Mouse (Mus musculus) B cell, adult 2 months (primary cell): Measurements from ENCODE around the gene Myt1l.

Source experiments
- DNase-seq, 2 experiments: peaks; one replicate each; pipeline ENCODE4 v3.0.0; 2022

Gene Myt1l

DNA sequence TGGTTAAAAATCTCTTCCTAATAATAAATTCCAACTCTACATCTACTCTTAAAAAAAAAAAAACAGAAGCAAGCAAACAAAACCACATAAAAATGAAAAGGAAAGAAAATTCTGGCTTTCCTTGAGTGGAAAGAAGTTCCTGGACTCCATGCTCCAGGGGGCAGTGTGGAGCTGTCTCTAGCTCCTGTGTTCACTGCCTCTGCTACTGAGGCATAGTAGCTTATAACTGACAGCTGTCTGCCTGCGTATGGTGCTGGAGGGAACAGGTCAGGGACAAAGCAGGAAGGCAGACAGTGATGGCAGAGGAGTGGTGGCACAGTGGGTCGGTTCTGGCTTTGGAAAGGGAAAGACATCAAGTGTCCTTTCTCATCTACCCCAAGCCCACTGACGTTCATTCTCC is 398.7 kb downstream of the Myt1l start:
- no peak for DNase-seq

DNA sequence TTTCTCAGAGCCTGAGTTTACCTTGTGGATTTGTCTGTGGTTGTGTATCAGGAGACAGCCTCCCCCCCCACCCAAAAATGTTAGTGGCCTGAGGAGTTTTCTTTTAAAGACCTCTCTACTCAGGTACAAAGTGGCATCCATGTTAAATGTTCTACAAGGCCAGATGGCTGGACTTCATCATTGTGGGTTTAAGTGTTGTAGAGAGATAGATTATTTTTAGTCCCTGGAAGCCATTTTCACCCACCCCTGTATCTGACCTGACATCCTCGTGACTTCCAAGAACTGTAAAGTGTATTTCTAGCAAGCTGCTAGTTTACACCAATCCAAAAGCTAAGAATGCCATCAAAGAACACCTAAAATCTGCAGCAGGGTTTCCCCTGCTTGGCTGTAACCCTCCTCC is 402.4 kb downstream of the Myt1l start:
- no peak for DNase-seq

- no peak for DNase-seq
These were observed 404.8 kb downstream of the Myt1l start for GRCm38 (mm10) chr12:29932951-29933350.

- DNase-seq, result no peak
These were observed 405.3 kb downstream of the Myt1l start for GRCm38 (mm10) chr12:29933501-29933900.

- no peak for DNase-seq
These were observed 406.0 kb downstream of the Myt1l start for GRCm38 (mm10) chr12:29934120-29934581.

GRCm38 (mm10) chr12:29937308-29937707 is 409.1 kb downstream of the Myt1l start, which contains the start of gene Pxdn:
TSS of gene Pxdn (plus strand) at chr12:29937608.
- DNase-seq, result no peak

- no peak for DNase-seq
These were observed 409.7 kb downstream of the Myt1l start for GRCm38 (mm10) chr12:29937851-29938375.

DNA sequence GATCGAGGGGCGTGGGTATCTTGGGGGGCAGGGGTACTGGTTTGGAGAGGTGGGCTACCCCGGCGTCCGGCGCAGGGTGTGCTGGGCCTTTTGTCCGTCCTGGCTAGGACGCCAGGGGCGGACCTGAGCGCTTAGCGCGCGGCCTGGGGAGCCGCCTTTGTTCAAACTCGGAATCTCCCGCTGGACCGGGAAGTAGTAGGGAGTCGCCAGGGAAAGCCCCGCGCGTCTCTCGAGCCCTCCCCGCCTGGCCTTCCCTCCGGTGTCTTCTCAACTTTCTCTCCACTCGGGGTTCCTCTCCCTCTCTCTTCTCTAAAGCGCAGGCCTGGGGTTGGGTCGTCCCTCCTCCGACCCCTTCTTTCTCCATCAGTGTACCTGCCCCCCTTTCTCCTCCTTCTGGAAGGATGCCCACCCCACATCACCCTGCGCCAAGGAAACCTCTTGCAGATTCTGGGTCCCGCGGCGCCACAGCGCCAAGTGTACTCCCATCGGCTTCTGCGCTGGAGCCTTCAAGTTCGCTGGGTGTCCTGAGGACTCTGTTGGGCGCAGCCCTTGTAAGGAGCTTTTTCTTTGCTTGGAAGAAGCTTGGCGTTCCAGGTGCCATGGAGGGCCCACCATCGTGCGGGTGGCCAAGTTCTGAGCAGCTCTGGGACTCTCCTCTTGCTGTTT is 410.3 kb downstream of the Myt1l start:
- DNase-seq, result no peak

GRCm38 (mm10) chr12:29939261-29939671 is 411.1 kb downstream of the Myt1l start:
- DNase-seq, result no peak

- DNase-seq, result no peak
These were observed 414.3 kb downstream of the Myt1l start for GRCm38 (mm10) chr12:29942435-29942834.

- no peak for DNase-seq
These were observed 416.5 kb downstream of the Myt1l start for GRCm38 (mm10) chr12:29944650-29945049.

DNA sequence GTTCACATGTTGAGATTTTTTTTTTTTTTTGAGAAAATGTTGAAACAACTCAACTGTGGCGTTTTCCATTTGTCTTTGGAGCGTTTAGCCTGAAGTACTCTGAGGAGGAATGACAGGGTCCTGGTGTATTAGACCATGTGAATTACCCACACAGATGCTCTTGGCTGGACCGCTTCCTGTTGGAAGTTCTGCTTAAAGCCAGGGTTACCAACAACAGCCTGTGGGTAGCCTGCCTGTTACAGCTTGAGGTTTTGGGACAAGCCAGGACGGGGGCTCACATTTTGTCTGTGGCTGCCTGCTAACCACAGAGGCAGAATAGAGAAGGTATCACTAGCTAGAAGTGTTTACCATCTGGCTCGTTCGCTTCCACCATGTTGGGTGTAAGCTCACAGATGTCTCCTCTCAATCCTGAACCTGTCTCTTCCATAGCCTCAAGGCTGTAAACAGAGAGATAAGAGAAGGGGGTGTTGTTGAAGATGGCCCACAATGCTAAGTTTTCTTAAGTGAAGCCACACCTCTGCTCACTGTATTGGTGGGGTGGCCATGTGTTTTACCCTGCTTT is 417.1 kb downstream of the Myt1l start:
- DNase-seq, result no peak

- no peak for DNase-seq
These were observed 422.9 kb downstream of the Myt1l start for GRCm38 (mm10) chr12:29951043-29951442.

DNA sequence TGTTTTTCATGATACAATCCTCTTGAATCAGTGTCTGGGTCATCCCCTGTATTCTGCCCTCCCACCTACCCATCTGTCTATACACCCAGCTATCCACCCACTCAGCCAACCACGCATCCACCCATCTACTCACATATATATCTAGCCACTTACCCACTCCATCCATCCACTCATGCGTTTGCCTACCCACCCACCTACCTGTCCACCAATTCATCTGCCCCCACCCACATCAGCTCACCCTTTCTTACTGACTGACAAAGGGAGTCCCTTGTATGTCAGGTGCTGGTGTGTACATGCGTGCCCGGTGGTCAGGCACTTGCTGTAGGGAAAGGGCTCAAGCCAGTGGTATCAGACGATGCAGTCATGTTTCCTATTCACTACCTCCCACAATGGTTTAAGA is 423.3 kb downstream of the Myt1l start:
- DNase-seq, result no peak

DNA sequence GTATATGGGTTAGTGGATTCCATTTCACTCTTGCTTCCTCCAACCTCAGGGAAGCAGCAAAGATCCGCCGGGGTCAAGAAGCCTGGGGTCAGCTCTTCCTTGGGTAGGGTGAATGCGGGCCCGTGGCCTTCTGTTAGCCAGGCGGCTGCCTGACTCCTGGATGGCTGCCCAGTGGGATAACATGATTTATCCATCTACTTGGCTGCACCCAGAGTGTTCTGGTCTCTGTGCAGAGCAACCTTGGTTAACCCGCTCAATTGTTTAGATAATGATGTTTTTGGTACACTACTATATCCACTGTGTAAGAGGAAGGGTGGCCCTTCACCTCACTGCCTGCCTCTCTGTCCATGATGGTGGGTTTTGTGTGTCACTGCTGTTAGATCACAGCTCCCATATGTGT is 423.9 kb downstream of the Myt1l start:
- DNase-seq, result no peak

DNA sequence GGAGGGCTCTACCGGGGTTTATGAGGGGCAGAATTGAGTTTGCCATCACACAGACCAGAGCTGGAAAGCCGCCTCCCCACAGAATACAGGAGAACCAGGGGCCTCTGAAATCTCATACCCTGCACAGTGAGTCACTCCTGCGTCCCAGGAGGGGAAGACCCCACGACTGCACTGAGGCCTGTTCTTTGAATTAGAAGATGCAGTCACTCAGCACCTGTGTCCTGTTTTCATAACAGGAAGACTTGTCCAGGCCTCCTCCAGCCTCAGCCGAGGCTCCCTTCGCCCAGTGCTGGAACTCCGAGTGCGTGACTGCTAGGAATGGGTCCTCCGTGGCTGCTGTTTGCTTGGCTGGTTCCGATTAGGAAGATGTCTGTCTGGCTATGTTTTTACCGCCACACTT is 425.8 kb downstream of the Myt1l start:
- no peak for DNase-seq

- DNase-seq, result no peak
These were observed 426.3 kb downstream of the Myt1l start for GRCm38 (mm10) chr12:29954464-29954863.

DNA sequence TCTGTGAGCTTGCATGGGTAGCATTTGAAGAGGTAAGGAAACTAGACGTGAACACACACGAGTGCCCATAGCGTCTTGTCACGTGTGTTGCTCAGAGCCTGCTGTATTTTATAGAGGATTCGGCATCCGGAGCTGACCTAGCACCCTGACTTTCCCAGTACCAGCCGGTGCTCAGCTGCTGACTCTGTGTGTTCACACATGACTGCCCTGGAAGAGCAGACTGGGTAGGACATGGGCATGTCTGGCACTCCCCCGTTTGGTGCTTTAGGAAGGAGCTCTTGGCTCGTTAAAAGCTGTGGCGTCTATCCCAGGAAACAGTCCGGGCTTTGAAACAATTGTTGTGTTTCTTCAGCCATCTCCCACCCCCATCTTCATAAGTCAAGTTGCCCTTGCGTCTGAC is 428.8 kb downstream of the Myt1l start:
- no peak for DNase-seq

DNA sequence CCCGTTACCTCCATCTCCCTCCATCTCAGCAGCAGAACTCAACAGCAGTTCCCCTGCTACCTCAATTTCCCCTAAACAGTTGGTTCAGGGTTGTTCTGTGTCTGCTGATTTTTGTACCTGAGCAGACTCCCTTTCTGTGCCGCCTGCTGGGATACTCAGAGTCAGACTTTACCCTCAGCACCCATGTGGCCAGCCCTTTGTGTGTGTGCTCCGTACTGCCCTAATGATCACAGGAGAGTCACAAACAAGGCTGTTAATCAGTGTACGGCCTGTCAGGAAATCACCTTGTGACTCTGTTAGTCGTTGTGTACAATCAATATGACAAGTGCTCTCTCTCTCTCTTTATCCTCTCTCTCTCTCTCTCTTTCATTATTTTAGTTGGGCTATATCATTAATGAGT is 430.5 kb downstream of the Myt1l start:
- no peak for DNase-seq

GRCm38 (mm10) chr12:29961041-29961440 is 432.9 kb downstream of the Myt1l start:
- no peak for DNase-seq

DNA sequence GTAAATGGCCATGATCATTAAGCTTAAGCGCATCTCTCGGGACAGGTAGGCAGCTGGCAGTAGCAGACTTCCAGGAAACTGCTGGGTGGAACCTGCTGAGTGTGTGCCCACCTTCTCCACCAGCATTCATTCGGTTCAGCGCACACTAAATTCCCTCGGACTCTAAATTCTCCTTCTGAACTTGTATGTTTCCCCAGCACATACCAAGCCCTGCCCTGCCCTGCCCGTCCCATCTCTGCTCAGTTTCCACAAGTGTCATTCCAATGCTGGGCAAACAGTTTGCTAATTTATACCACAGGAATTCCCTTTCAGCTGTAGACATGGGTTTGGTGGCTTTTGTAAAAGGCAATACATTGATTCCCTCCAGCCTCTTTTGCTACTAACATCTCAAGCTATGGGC is 436.8 kb downstream of the Myt1l start:
- DNase-seq, result no peak

DNA sequence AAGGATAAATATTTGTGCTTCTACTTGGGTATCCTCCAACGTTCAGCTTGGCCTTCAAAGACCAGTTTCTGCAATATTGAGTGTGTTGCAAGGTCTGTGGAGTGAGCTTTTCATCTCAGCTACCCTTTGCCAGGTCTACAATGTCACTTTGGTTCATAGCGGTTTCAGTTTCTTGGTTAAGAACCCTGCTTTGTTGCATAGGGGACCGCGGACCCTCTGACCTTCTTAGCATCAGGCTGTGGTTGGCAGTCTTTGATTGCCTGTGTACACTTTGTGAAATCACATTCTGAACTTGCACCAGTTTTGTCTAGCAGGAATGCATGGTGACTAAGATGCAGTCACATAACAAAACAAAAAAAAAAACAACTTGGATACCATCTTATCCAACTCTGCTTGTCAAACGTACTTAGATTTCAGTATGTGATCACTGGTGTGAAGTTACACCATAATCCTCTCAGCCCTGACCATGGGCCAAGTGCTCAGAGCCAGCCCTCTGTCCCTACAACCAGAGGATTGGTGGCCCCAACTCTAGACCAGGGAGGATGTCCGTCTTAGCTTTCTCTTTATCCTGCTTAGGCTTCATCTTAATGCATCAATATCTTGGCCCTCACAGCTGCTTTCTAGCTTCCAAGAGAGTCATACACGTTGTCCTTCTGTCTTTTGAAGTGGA is 443.7 kb downstream of the Myt1l start:
- no peak for DNase-seq

GRCm38 (mm10) chr12:29972533-29972932 is 444.3 kb downstream of the Myt1l start:
- DNase-seq, result no peak
